Mouse (Mus musculus): Measurements from ENCODE around the gene Wdr20. TPM values are rescaled to one million over a fixed set of nuclear protein-coding genes. Genes with fewer than 3 reads are reported as not detected.

Gene Wdr20
- total and polyA plus RNA-seq, 3 experiments = 18.8 to 25.8 TPM; not detected in 1

GRCm38 (mm10) chr12:110813624-110814023 lies 75.9 kb downstream of the Wdr20 start:
- Histone ChIP-seq H3K27me3 (ENCODE audit: control insufficient read depth in 1 of 2, insufficient read depth in 2 of 2, low read length in 2 of 2) (no peaks in the 10 kb centered on the region), H3K79me2 (ENCODE audit: control insufficient read depth, insufficient read depth, low read length, poor library complexity) (no peaks in the 10 kb centered on the region), H3K36me3 (ENCODE audit: control insufficient read depth in 1 of 2, insufficient read depth in 2 of 2, low read length in 2 of 2) (no peaks in the 10 kb centered on the region), H3K27ac (ENCODE audit: control insufficient read depth, low read depth, low read length) (no peak overlapping the region), H3K4me1 (ENCODE audit: control insufficient read depth in 1 of 2, insufficient read depth in 2 of 2, low read length in 2 of 2) (no peaks in the 10 kb centered on the region), H3K9ac (ENCODE audit: control insufficient read depth, low read depth, low read length, poor library complexity, severe bottlenecking) (no peak overlapping the region), H3K9me3 (replicated peaks; ENCODE audit: insufficient read depth, low read length) (no peaks in the 10 kb centered on the region), H3K4me3 (ENCODE audit: control insufficient read depth in 1 of 2, insufficient read depth in 1 of 2, low read depth in 2 of 2, low read length in 2 of 2) (no peak overlapping the region)
- TF ChIP-seq MAZ (IDR thresholded peaks at IDR 0.05; ENCODE audit: low read depth, low read length) = no peak
- no peak for TF ChIP-seq ZC3H11A (IDR thresholded peaks at IDR 0.05; ENCODE audit: low read depth, low read length)
- no peak for DNase-seq (ENCODE audit: low read depth, low spot score)

- Histone ChIP-seq H3K27me3 (ENCODE audit: control insufficient read depth in 1 of 2, insufficient read depth in 2 of 2, low read length in 2 of 2) (no peaks in the 10 kb centered on the region), H3K27ac (ENCODE audit: control insufficient read depth, low read depth, low read length) (no peak overlapping the region), H3K79me2 (ENCODE audit: control insufficient read depth, insufficient read depth, low read length, poor library complexity) (no peaks in the 10 kb centered on the region), H3K4me1 (ENCODE audit: control insufficient read depth in 1 of 2, insufficient read depth in 2 of 2, low read length in 2 of 2) (no peaks in the 10 kb centered on the region), H3K36me3 (ENCODE audit: control insufficient read depth in 1 of 2, insufficient read depth in 2 of 2, low read length in 2 of 2) (no peaks in the 10 kb centered on the region), H3K9ac (ENCODE audit: control insufficient read depth, low read depth, low read length, poor library complexity, severe bottlenecking) (no peak overlapping the region), H3K9me3 (replicated peaks; ENCODE audit: insufficient read depth, low read length) (no peaks in the 10 kb centered on the region), H3K4me3 (ENCODE audit: control insufficient read depth in 1 of 2, insufficient read depth in 1 of 2, low read depth in 2 of 2, low read length in 2 of 2) (no peak overlapping the region)
- TF ChIP-seq GABPA (IDR thresholded peaks at IDR 0.05; ENCODE audit: low read depth, low read length) = no peak
- TF ChIP-seq CHD2 (IDR thresholded peaks at IDR 0.05; ENCODE audit: low read length) = no peak
- TF ChIP-seq SMC3 (IDR thresholded peaks at IDR 0.05; ENCODE audit: low read depth, low read length) = no peak
- TF ChIP-seq TCF12 (IDR thresholded peaks at IDR 0.05; ENCODE audit: low read depth, low read length) = no peak
- TF ChIP-seq JUND (IDR thresholded peaks at IDR 0.05; ENCODE audit: low read depth, low read length) = no peak
- no peak for TF ChIP-seq ZNF384 (IDR thresholded peaks at IDR 0.05; ENCODE audit: low read depth, low read length)
- TF ChIP-seq MYB (IDR thresholded peaks at IDR 0.05; ENCODE audit: low read depth, low read length) = no peak
- TF ChIP-seq RCOR1 (IDR thresholded peaks at IDR 0.05; ENCODE audit: low read depth, low read length) = no peak
- no peak for TF ChIP-seq NELFE (IDR thresholded peaks at IDR 0.05; ENCODE audit: low read depth, low read length)
- TF ChIP-seq MAFK (IDR thresholded peaks at IDR 0.05; ENCODE audit: borderline replicate concordance, low read depth, low read length) = no peak
- no peak for TF ChIP-seq UBTF (IDR thresholded peaks at IDR 0.05; ENCODE audit: borderline replicate concordance, insufficient read depth, low read depth, low read length)
- TF ChIP-seq MAX (IDR thresholded peaks at IDR 0.05; ENCODE audit: low read length) = no peak
- no peak for DNase-seq (ENCODE audit: low read depth, low spot score)
Measured at GRCm38 (mm10) chr12:110814924-110815323, 77.2 kb downstream of the Wdr20 start.

GRCm38 (mm10) chr12:110816833-110817232 lies 79.1 kb downstream of the Wdr20 start:
- Histone ChIP-seq H3K4me1 (ENCODE audit: control insufficient read depth in 1 of 2, insufficient read depth in 2 of 2, low read length in 2 of 2) (no peaks in the 10 kb centered on the region), H3K9me3 (replicated peaks; ENCODE audit: insufficient read depth, low read length) (no peaks in the 10 kb centered on the region), H3K4me3 (ENCODE audit: control insufficient read depth in 1 of 2, insufficient read depth in 1 of 2, low read depth in 2 of 2, low read length in 2 of 2) (no peak overlapping the region), H3K27ac (ENCODE audit: control insufficient read depth, low read depth, low read length) (no peak overlapping the region), H3K27me3 (ENCODE audit: control insufficient read depth in 1 of 2, insufficient read depth in 2 of 2, low read length in 2 of 2) (no peaks in the 10 kb centered on the region), H3K9ac (ENCODE audit: control insufficient read depth, low read depth, low read length, poor library complexity, severe bottlenecking) (no peak overlapping the region), H3K36me3 (ENCODE audit: control insufficient read depth in 1 of 2, insufficient read depth in 2 of 2, low read length in 2 of 2) (no peaks in the 10 kb centered on the region), H3K79me2 (ENCODE audit: control insufficient read depth, insufficient read depth, low read length, poor library complexity) (no peaks in the 10 kb centered on the region)
- TF ChIP-seq MEF2A (IDR thresholded peaks at IDR 0.05; ENCODE audit: extremely low read depth, insufficient replicate concordance, low read depth, low read length, poor library complexity, severe bottlenecking) = no peak
- TF ChIP-seq TBP (IDR thresholded peaks at IDR 0.05; ENCODE audit: low read depth, low read length) = no peak
- DNase-seq (ENCODE audit: low read depth, low spot score) = no peak

Data from MEL (cell line).